Mouse (Mus musculus) Patski (cell line): ENCODE data around the gene Grn. TPM values are rescaled to one million over a fixed set of nuclear protein-coding genes. Genes with fewer than 3 reads are reported as not detected.

Experiments
- ATAC-seq: fragments of 100-300 bp; one replicate; pipeline ENCODE4 v1.8.0; 2021
- CTCF ChIA-PET: fragments of 350-600 bp; sonication (Branson Sonifier 250); formaldehyde crosslinking; loops from one replicate; lab custom pipeline; 2022; ENCODE audit warnings: inconsistent platforms; lab: Charles Lee
- POLR2A ChIA-PET: fragments of 350-600 bp; sonication (Branson Sonifier 250); formaldehyde crosslinking; loops from one replicate; lab custom pipeline; 2022; ENCODE audit warnings: antibody characterized with exemption, inconsistent platforms; lab: Charles Lee
- DNase-seq: peaks from one replicate; pipeline ENCODE4 v3.0.0-alpha.2; 2011; ENCODE audit warnings: low read depth, low spot score
- H3K27me3 ChIP-seq: fragments of 371-371 bp; one replicate; pipeline ENCODE4 v1.5.1; 2021
- CTCF ChIP-seq: fragments of 100-300 bp; IDR thresholded peaks from one replicate; pipeline ENCODE4 v1.5.1; 2021
- in situ Hi-C: fragments of 300-500 bp; cut with MboI; formaldehyde crosslinking; loops from 3 replicates; pipeline ENCODE4 v1.11.1; 2018; ENCODE audit warnings: low pct_unique_long_range_greater_than_20kb, mixed read lengths
- polyA plus RNA-seq: library from polyadenylated mRNA; unstranded; gene quantifications from one replicate; pipeline ENCODE4 v1.2.3, GENCODE M21; 2021

Gene Grn
- polyA plus RNA-seq, 1 experiment from 2014 or later, result 491 TPM

DNA sequence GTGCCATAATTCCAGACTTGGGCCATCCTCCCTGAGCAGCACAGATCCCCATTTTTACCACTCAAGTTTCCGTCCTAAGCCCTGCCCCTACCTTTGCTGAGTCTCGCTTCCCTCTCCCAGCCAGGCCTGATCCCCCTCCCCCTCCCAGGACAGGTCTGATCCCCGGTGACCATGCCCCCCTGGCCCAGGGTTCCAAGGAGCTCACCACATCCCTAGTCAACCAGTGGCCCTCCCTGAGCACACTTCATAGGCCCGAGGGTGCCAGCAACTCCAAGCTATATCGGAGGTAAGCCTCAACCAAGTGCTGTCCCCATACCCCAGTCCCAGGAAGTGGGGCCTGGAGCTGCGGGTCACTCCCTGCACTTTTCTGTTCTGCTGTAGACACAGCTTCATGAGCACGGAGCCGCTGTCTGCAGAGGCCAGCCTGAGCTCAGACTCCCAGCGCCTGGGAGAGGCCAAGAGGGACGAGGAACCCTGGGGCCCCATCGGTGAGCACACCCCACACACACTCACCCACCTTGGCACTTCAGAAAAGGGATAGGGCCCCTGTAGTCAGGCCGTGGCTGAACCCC is 29.5 kb upstream of the Grn start:
- CTCF ChIA-PET, result interaction anchor here (0.6 to 1.1 kb wide), 2 partner anchors 31 to 66 kb away, joined by 3 to 4 read pairs; no protein-coding TSS in a partner anchor
- in situ Hi-C loops, result no loop called here
- no peaks in the 10 kb centered on the region for H3K27me3 ChIP-seq
- ATAC-seq (no peak), DNase-seq (no peak)
- POLR2A ChIA-PET, result interaction anchor here (1.0 to 1.1 kb wide), 2 partner anchors 25 to 82 kb away, joined by 3 to 4 read pairs; no protein-coding TSS in a partner anchor
- TF ChIP-seq CTCF, result no peak

DNA sequence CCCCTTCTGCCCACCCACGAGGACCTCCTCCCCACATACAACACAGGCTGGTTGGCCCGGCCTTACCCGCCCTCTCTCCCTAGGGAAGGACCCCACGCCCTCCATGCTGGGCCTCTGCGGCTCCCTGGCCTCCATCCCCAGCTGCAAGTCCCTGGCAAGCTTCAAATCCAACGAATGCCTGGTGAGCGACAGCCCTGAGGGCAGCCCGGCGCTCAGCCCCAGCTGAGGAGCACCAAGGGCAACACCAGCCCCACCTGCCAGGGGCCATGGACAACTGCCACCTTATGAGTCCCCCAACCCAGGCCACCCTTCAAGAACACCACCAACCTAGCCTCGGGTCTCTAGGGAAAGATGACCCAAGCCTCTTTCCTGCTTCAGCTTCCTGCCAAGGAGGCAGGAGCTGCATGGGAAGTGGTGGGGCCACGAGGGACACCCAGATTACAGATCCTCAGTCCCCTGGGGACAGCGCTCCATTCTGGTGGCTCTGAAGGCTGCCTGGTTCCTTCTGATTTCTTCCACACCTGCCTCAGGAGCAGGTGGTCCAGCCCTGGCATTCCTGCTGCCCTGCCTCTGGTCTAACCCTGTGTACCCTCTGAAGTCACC is 28.1 kb upstream of the Grn start:
- no peak for ATAC-seq
- DNase-seq, result no peak
- ChIA-PET CTCF (no interaction called here), POLR2A (interaction anchor here (10.8 kb wide), 1 partner anchor 83 kb away, joined by 110 read pairs; the partner anchor contains the start of gene Ubtf)
- no peaks in the 10 kb centered on the region for H3K27me3 ChIP-seq
- TF ChIP-seq CTCF, result no peak
- in situ Hi-C loops, result no loop called here

DNA sequence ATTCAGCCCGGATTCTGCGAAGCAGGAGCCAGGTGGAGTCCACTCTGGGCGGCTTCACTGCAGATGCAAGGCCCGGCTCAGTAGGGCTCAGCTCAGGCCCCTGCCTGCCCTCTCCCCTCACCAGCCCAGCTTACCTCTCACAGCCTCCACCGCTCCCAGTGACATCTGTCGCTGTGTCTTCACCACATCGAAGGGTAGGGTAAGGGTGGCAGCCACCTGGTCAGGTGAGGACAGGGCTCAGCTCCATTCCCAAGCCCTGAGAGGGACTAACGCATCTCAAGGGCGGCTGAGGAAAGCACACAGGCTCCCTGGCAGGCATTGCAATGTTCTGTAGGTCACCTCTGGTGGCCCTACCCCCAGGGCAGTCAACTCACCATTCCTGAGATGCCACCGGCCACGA is 26.5 kb upstream of the Grn start:
- no peaks in the 10 kb centered on the region for H3K27me3 ChIP-seq
- ChIA-PET POLR2A (interaction anchor here (10.8 kb wide), 1 partner anchor 85 kb away, joined by 110 read pairs; the partner anchor contains the start of gene Ubtf), CTCF (interaction anchor here (1.3 kb wide), 1 partner anchor 8 kb away, joined by 3 read pairs; no protein-coding TSS in a partner anchor)
- no peak for TF ChIP-seq CTCF
- in situ Hi-C loops, result no loop called here
- ATAC-seq (no peak), DNase-seq (no peak)

DNA sequence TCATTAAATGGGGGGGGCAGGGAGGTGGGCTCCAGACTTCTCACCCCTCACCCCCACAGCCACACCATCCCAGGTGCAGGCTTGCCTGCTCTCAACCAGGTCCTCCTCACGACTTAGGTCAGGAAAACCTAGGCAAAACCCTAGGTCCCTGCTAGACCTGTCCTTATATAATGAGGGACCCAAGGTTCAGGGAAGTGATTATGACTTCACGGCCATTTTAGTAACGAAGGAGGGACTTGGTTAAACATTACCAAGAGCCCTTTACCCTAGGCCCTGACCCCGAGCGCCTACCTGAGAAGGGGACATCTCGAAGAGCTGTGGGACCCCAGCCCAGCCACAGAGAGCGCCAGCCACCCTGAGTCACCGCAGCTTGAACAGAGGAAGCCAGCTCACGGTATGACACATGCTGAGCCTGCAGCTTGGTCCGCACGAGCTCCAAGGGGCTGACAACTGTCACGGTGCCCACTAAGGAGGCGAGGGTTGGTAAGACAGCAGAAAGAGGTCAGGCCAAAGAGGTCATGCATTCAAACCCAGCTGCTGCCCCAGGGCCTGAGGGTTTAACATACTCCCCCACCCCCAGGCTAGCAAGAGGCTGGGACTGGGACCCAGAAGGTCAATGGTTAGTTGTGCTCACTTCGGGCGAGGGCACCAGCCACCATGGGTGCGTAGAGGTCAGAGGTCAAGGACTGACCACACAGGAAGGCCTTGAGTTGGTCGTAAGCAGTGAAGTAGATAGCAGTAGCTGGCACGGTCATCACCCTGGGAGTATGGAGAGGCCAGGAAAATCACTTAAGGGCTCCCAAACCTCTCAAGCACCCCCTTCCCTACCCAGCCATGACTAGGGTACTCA is 25.7 kb upstream of the Grn start:
- in situ Hi-C loops, result loop anchor here (5.0 kb wide), 1 partner anchor 82 kb away; no protein-coding TSS in a partner anchor
- no peak for TF ChIP-seq CTCF
- DNase-seq (no peak), ATAC-seq (no peak)
- POLR2A ChIA-PET, result interaction anchor here (10.8 kb wide), 1 partner anchor 86 kb away, joined by 110 read pairs; the partner anchor contains the start of gene Ubtf
- H3K27me3 ChIP-seq, result no peaks in the 10 kb centered on the region
- CTCF ChIA-PET, result interaction anchor here (1.3 kb wide), 1 partner anchor 7 kb away, joined by 3 read pairs; no protein-coding TSS in a partner anchor

DNA sequence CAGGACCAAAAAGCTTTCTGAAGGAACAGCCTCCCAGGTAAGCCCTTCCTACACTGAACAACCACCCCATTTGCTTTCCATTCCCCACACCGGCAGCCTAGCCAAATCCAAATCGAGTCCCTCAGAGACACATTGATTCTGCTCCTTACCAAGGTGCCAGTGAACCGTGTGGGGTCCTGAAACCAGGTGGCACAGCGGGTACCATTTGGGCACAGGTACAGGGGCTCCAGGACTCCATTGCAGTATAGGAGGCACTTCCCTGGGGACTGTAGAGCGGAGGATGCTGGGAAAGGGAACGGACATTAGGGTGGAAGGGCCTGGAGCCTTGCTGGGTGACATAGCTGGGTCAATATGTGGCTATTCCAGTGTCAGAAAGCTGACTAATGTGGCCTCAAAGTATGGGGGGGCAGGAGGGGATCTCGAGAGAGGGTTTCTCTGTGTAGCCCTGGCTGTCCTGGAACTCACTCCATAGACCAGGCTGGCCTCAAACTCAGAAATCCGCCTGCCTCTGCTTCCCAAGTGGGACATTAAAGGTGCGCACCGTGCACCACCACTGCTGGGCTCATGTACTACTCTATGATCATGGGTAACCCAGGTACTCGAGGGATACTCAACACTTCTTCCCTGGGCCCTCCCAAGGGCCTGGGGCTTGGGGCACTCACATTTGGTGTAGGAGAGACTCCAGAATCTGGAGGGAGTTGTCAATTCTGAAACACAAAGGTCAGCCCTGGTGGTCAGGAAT is 24.4 kb upstream of the Grn start:
- H3K27me3 ChIP-seq, result no peaks in the 10 kb centered on the region
- ChIA-PET POLR2A (interaction anchor here (1.1 to 10.8 kb wide), 5 partner anchors 11 to 97 kb away, joined by 4 to 110 read pairs (median 5); partner anchors contain the start of gene Ubtf), CTCF (no interaction called here)
- no peak for TF ChIP-seq CTCF
- in situ Hi-C loops, result loop anchor here (5.0 kb wide), 1 partner anchor 83 kb away; no protein-coding TSS in a partner anchor
- ATAC-seq (no peak), DNase-seq (no peak)

DNA sequence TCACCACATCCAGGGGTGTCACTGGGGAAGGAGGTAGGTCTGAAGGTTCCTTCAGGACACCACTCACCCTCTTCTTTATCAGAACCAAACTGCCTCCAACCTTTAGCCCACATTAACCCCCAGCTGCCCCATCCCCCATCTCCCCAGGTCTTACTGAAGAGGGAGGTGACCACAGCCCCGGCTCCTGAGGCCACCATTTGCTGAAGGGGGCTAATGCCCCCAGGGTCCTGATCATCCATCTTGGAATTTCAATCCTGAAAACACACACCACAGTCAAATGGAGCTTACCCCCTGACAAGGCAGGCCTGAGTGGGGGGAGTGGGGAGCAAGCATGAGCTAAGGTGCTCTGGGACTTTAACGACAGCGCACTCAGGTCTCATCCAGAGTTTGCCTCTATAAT is 23.7 kb upstream of the Grn start:
- CTCF ChIA-PET, result interaction anchor here (0.8 to 7.1 kb wide), 2 partner anchors 91 to 98 kb away, joined by 3 to 46 read pairs; no protein-coding TSS in a partner anchor
- POLR2A ChIA-PET, result interaction anchor here (0.7 to 10.8 kb wide), 8 partner anchors 12 to 121 kb away, joined by 3 to 110 read pairs (median 4); partner anchors contain the start of genes Tmub2 and Ubtf
- TF ChIP-seq CTCF, result no peak
- no peaks in the 10 kb centered on the region for H3K27me3 ChIP-seq
- in situ Hi-C loops, result loop anchor here (5.0 kb wide), 1 partner anchor 84 kb away; no protein-coding TSS in a partner anchor
- no peak for DNase-seq
- no peak for ATAC-seq

DNA sequence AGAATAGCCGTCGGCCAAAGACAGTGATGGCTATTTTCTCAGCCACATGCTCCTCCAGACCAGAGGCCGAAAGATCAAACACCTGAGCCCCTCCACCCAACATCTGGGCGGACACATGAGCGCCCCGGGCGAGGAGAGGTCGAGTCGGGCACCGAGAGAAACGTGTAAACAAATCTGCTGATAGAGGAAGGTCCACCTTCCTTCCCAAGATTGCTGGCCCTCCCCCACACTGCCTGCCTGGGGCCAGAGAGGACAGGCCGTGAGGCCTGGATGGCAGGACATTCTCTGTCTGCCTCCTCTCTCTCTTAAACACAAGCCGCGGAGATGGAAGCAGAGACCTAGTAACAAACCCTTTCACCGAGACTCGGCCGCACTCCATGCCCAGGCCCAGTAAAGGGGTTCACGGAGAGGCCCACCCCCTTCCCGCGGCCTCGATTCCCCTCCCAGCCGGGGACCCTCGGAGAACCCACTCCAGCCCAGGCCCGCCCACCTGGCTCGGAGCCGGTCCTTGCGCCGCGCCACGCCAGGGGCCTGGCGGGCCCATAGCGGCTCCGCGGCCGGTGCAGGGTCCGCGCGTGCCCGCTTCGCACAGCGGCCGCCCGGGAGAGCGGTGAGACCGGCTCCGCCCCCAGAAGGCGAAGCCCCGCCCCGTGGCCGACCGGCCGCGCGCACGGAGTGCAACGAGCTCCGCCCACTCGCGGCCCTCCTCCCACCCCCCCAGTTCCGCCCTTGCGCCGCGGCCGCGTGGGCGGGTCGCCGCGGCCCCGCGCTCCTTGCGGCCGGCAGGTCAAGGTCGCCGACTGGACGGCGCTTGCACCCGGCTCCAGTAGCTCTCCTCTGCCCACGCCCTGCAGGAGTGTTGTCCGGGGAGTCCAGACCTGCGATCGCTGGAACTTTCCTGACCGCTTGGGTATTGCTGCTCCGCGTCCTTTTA is 22.9 kb upstream of the Grn start:
- no peak for TF ChIP-seq CTCF
- POLR2A ChIA-PET, result interaction anchor here (0.6 to 10.8 kb wide), 11 partner anchors 13 to 130 kb away, joined by 3 to 110 read pairs (median 3); partner anchors contain the start of genes Tmub2 and Ubtf
- no peaks in the 10 kb centered on the region for H3K27me3 ChIP-seq
- DNase-seq (no peak), ATAC-seq (peak; percentile 44)
- in situ Hi-C loops, result loop anchor here (5.0 kb wide), 1 partner anchor 85 kb away; no protein-coding TSS in a partner anchor
- CTCF ChIA-PET, result interaction anchor here (0.8 to 7.1 kb wide), 2 partner anchors 92 to 99 kb away, joined by 3 to 46 read pairs; no protein-coding TSS in a partner anchor

DNA sequence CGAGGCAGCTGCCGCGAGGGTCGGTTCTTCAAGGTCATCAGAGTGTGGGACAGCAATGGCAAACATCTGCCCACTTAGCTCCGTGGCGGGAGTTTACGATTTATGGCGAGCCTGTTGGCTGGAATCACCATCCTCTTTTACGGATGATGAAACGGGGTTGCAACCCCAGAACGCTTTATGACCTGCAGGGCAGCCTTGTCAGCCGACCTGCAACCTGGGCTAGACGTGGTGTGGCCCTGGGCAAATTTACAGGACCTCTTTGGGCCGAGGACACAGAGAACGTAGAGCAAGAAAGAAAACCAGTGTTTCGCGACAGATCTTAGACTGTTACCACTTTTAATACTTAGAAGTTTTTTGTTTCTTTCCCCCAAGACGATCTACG is 22.3 kb upstream of the Grn start, which contains the start of gene Slc25a39:
TSS of gene Slc25a39 (minus strand) at position 113 of the 382 bp plus-strand sequence.
- in situ Hi-C loops, result loop anchor here (5.0 kb wide), 1 partner anchor 86 kb away; no protein-coding TSS in a partner anchor
- DNase-seq, result no peak
- ChIA-PET CTCF (interaction anchor here (7.1 kb wide), 1 partner anchor 100 kb away, joined by 46 read pairs; no protein-coding TSS in a partner anchor), POLR2A (interaction anchor here (0.6 to 10.8 kb wide), 6 partner anchors 24 to 131 kb away, joined by 3 to 110 read pairs (median 3); partner anchors contain the start of genes Tmub2 and Ubtf)
- ATAC-seq, result peak; percentile 10
- no peaks in the 10 kb centered on the region for H3K27me3 ChIP-seq
- no peak for TF ChIP-seq CTCF
